Mouse (Mus musculus) stomach, postnatal 0 days (tissue): ENCODE data around the gene Mapk1ip1l. TPM values are rescaled to one million over a fixed set of nuclear protein-coding genes. Genes with fewer than 3 reads are reported as not detected.

Source experiments
- ATAC-seq: fragments of 200-750 bp; cut with Nextera tagmentation; 2 replicates; pipeline ENCODE4 v1.8.0; 2017; ENCODE audit not compliant: low FRiP score, low TSS enrichment
- DNase-seq: peaks from one replicate; pipeline ENCODE4 v3.0.0-alpha.2; 2016; ENCODE audit warnings: low spot score
- H3K27ac ChIP-seq: fragments of 300-500 bp; sonication (generic); replicated peaks from 2 replicates; pipeline ENCODE4 v1.5.1; 2014; ENCODE audit warnings: mild to moderate bottlenecking, control low read depth
- H3K27me3 ChIP-seq: fragments of 300-500 bp; sonication (generic); 2 replicates; pipeline ENCODE4 v1.6.1; 2014; ENCODE audit warnings: low read length; ENCODE audit not compliant: control insufficient read depth, insufficient read depth
- H3K36me3 ChIP-seq: fragments of 300-500 bp; sonication (generic); 2 replicates; pipeline ENCODE4 v1.6.1; 2014; ENCODE audit warnings: low read length, mixed read lengths; ENCODE audit not compliant: control insufficient read depth, insufficient read depth
- H3K4me1 ChIP-seq: fragments of 300-500 bp; sonication (generic); replicated peaks from 2 replicates; pipeline ENCODE4 v1.6.1; 2014; ENCODE audit warnings: antibody characterized with exemption; ENCODE audit not compliant: control insufficient read depth, insufficient read depth
- H3K4me2 ChIP-seq: fragments of 300-500 bp; sonication (generic); replicated peaks from 2 replicates; pipeline ENCODE4 v1.6.1; 2014; ENCODE audit warnings: low read depth, mild to moderate bottlenecking, control low read depth, moderate library complexity
- H3K4me3 ChIP-seq: fragments of 300-500 bp; sonication (generic); 2 replicates; pipeline ENCODE4 v1.5.1; 2014; ENCODE audit warnings: low read depth, low read length, control low read depth
- H3K9ac ChIP-seq: fragments of 300-500 bp; sonication (generic); 2 replicates; pipeline ENCODE4 v1.6.1; 2014; ENCODE audit warnings: mild to moderate bottlenecking, low read length, control low read depth, mixed read lengths
- H3K9me3 ChIP-seq: fragments of 300-500 bp; sonication (generic); 2 replicates; pipeline ENCODE4 v1.6.1; 2016; ENCODE audit warnings: low read length; ENCODE audit not compliant: control insufficient read depth
- CTCF ChIP-seq: IDR thresholded peaks from 2 replicates; pipeline ENCODE4 v1.5.1; 2016; ENCODE audit warnings: antibody characterized with exemption, low read depth, mild to moderate bottlenecking, moderate library complexity
- EP300 ChIP-seq: optimal IDR thresholded peaks from 2 replicates; pipeline ENCODE3; 2016; ENCODE audit warnings: antibody characterized with exemption
- WGBS: fragments of 180-500 bp; shearing (Covaris S2); extraction: QIAGEN DNeasy Blood & Tissue Kit; methylation state at CpG from one replicate; pipeline ENCODE4 v1.1.7; 2014; 5-methylcytosine and 5-hydroxymethylcytosine counted together
- polyA plus RNA-seq: library from polyadenylated mRNA; unstranded; fragments of >200 nt; fragmentation: Nextera tagmentation; extraction: Ambion mirVana; gene quantifications from 2 replicates; pipeline ENCODE4 v1.2.1, GENCODE M21; 2015

Mapk1ip1l gene
- polyA plus RNA-seq, result 21.3 and 22.4 TPM in 2 replicates

- H3K4me1 ChIP-seq, result 0 out of 2 replicates have a peak, but pooled peaks cover 8% of the 10 kb centered on the region
- DNase-seq (peak; percentile 94), ATAC-seq (peak; percentile 92)
- H3K4me2 ChIP-seq, result peak within 1 kb of the TSS; percentile 56
- no peaks in the 10 kb centered on the region for H3K36me3 ChIP-seq
- peak within 1 kb of the TSS; percentile 96 for H3K9ac ChIP-seq
- no peaks in the 10 kb centered on the region for H3K27me3 ChIP-seq
- no peaks in the 10 kb centered on the region for H3K9me3 ChIP-seq
- TF ChIP-seq EP300 (no peak), CTCF (peak; percentile 97)
- under 1% methylated on average over 32 of the region's 34 CpGs for WGBS
- peak within 1 kb of the TSS; percentile 99 for H3K4me3 ChIP-seq
- H3K27ac ChIP-seq, result peak within 1 kb of the TSS; percentile 96
These were observed at the start of gene Mapk1ip1l for GRCm38 (mm10) chr14:47297785-47298407. Gene Mapk1ip1l, plus strand, starts transcription at chr14:47298266.

- WGBS, result 76% methylated on average over 6 of the region's 6 CpGs
- peaks cover 5% of the 10 kb centered on the region; the same call in 1 of the 2 replicates for H3K36me3 ChIP-seq
- H3K9ac ChIP-seq, result no peak overlapping the region
- TF ChIP-seq CTCF (peak; percentile 71), EP300 (no peak)
- no peaks in the 10 kb centered on the region for H3K9me3 ChIP-seq
- no peak overlapping the region for H3K4me2 ChIP-seq
- no peak for DNase-seq
- H3K27me3 ChIP-seq, result no peaks in the 10 kb centered on the region
- ATAC-seq, result peak; percentile 73
- H3K4me3 ChIP-seq, result no peak overlapping the region
- no peak overlapping the region for H3K27ac ChIP-seq
- no peaks in the 10 kb centered on the region for H3K4me1 ChIP-seq
These were observed 48.2 kb upstream of the Mapk1ip1l start for GRCm38 (mm10) chr14:47249839-47250238.

- Histone ChIP-seq H3K4me3 (no peak overlapping the region), H3K27me3 (no peaks in the 10 kb centered on the region), H3K4me2 (no peak overlapping the region), H3K36me3 (peaks cover 5% of the 10 kb centered on the region; the same call in 1 of the 2 replicates), H3K27ac (no peak overlapping the region), H3K4me1 (no peaks in the 10 kb centered on the region), H3K9ac (no peak overlapping the region), H3K9me3 (no peaks in the 10 kb centered on the region)
- TF ChIP-seq CTCF (no peak), EP300 (no peak)
- no peak for ATAC-seq
- 89% methylated on average over 3 of the region's 3 CpGs for WGBS
- DNase-seq, result no peak
These were observed 33.2 kb upstream of the Mapk1ip1l start for GRCm38 (mm10) chr14:47264866-47265265.

- no peak overlapping the region for H3K4me3 ChIP-seq
- peaks cover 5% of the 10 kb centered on the region; the same call in 1 of the 2 replicates for H3K36me3 ChIP-seq
- H3K9ac ChIP-seq, result no peak overlapping the region
- no peaks in the 10 kb centered on the region for H3K9me3 ChIP-seq
- 90% methylated on average over 8 of the region's 8 CpGs for WGBS
- no peak for DNase-seq
- no peak overlapping the region for H3K4me2 ChIP-seq
- TF ChIP-seq EP300 (no peak), CTCF (no peak)
- H3K4me1 ChIP-seq, result no peaks in the 10 kb centered on the region
- no peak for ATAC-seq
- no peak overlapping the region for H3K27ac ChIP-seq
- H3K27me3 ChIP-seq, result no peaks in the 10 kb centered on the region
These were observed 32.2 kb upstream of the Mapk1ip1l start for GRCm38 (mm10) chr14:47265829-47266228.

GRCm38 (mm10) chr14:47269056-47269455, 29.0 kb upstream of the Mapk1ip1l start:
- Histone ChIP-seq H3K4me1 (no peaks in the 10 kb centered on the region), H3K4me3 (no peak overlapping the region), H3K27ac (no peak overlapping the region), H3K9me3 (no peaks in the 10 kb centered on the region), H3K9ac (no peak overlapping the region), H3K27me3 (no peaks in the 10 kb centered on the region), H3K4me2 (no peak overlapping the region), H3K36me3 (peaks cover 5% of the 10 kb centered on the region; the same call in 1 of the 2 replicates)
- DNase-seq (no peak), ATAC-seq (no peak)
- 92% methylated on average over 4 of the region's 4 CpGs for WGBS
- TF ChIP-seq EP300 (no peak), CTCF (no peak)

GRCm38 (mm10) chr14:47269706-47270105, 28.4 kb upstream of the Mapk1ip1l start:
- Histone ChIP-seq H3K4me1 (no peaks in the 10 kb centered on the region), H3K9me3 (no peaks in the 10 kb centered on the region), H3K36me3 (peaks cover 5% of the 10 kb centered on the region; the same call in 1 of the 2 replicates), H3K4me2 (no peak overlapping the region), H3K27me3 (no peaks in the 10 kb centered on the region), H3K27ac (no peak overlapping the region), H3K4me3 (no peak overlapping the region), H3K9ac (no peak overlapping the region)
- WGBS, result 97% methylated on average over 2 of the region's 2 CpGs
- DNase-seq, result no peak
- no peak for ATAC-seq
- TF ChIP-seq EP300 (no peak), CTCF (no peak)
